Mouse (Mus musculus) lung, adult 2 months (tissue): ENCODE data around the gene Bbx.

Source experiments
- CTCF ChIP-seq: fragments of 200-500 bp; IDR thresholded peaks from 2 replicates; pipeline ENCODE4 v1.5.1; 2011; ENCODE audit warnings: mild to moderate bottlenecking, low read length, control low read depth; ENCODE audit not compliant: insufficient read depth
- POLR2A ChIP-seq: fragments of 200-500 bp; IDR thresholded peaks from 2 replicates; pipeline ENCODE4 v1.6.1; 2011; ENCODE audit warnings: low read depth, mild to moderate bottlenecking, control low read depth, low read length, borderline replicate concordance; ENCODE audit errors: extremely low read depth

- TF ChIP-seq POLR2A (no peak), CTCF (no peak)
Measured at GRCm38 (mm10) chr16:50249036-50249435, 183.2 kb downstream of the Bbx start.
